Mouse (Mus musculus) liver, embryonic 14.5 days (tissue): Measurements from ENCODE around the gene Agap1. TPM values are rescaled to one million over a fixed set of nuclear protein-coding genes. Genes with fewer than 3 reads are reported as not detected.

Experiments
- ATAC-seq: fragments of 200-750 bp; cut with Nextera tagmentation; 2 replicates; pipeline ENCODE4 v1.8.0; 2017; ENCODE audit warnings: moderate number of reproducible peaks, mild to moderate bottlenecking, moderate library complexity; ENCODE audit not compliant: insufficient read depth
- DNase-seq, 3 experiments: peaks; one replicate each; pipeline ENCODE4 v3.0.0-alpha.2; 2012 to 2013; ENCODE audit warnings: low read depth in 3 of 3, low spot score in 3 of 3
- H3K27ac ChIP-seq: fragments of 300-500 bp; sonication (generic); 2 replicates; pipeline ENCODE4 v1.5.1; 2014; ENCODE audit warnings: moderate library complexity, mild to moderate bottlenecking, control low read depth, inconsistent platforms
- H3K27me3 ChIP-seq: fragments of 300-500 bp; sonication (generic); 2 replicates; pipeline ENCODE4 v1.6.1; 2014; ENCODE audit warnings: mild to moderate bottlenecking, low read length, moderate library complexity; ENCODE audit not compliant: control insufficient read depth, insufficient read depth
- H3K36me3 ChIP-seq: fragments of 300-500 bp; sonication (generic); replicated peaks from 2 replicates; pipeline ENCODE4 v1.6.1; 2014; ENCODE audit warnings: low read depth; ENCODE audit not compliant: control insufficient read depth, insufficient read depth
- H3K4me1 ChIP-seq, 2 experiments: fragments of 200-500 bp in 1 of 2; fragments of 300-500 bp in 1 of 2; sonication (generic) in 1 of 2; replicated peaks; 2 replicates each; pipeline ENCODE4 v1.6.1; 2012 to 2014; ENCODE audit warnings: antibody characterized with exemption in 1 of 2, inconsistent platforms in 1 of 2, low read length in 1 of 2; ENCODE audit not compliant: control insufficient read depth in 2 of 2, insufficient read depth in 2 of 2
- H3K4me2 ChIP-seq: fragments of 300-500 bp; sonication (generic); 2 replicates; pipeline ENCODE4 v1.6.1; 2014; ENCODE audit warnings: low read depth, mild to moderate bottlenecking, control low read depth, moderate library complexity
- H3K4me3 ChIP-seq, 2 experiments: fragments of 200-500 bp in 1 of 2; fragments of 300-500 bp in 1 of 2; sonication (generic) in 1 of 2; 2 replicates each; pipeline ENCODE4 v1.5.1; 2012 to 2014; ENCODE audit warnings: low read depth in 2 of 2, low read length in 2 of 2, mild to moderate bottlenecking in 2 of 2, control low read depth in 1 of 2, inconsistent platforms in 1 of 2, moderate library complexity in 1 of 2; ENCODE audit not compliant: insufficient read depth in 1 of 2
- H3K9ac ChIP-seq: fragments of 300-500 bp; sonication (generic); replicated peaks from 2 replicates; pipeline ENCODE4 v1.6.1; 2014; ENCODE audit warnings: mild to moderate bottlenecking, control low read depth, moderate library complexity
- H3K9me3 ChIP-seq: fragments of 300-500 bp; sonication (generic); 2 replicates; pipeline ENCODE4 v1.6.1; 2016; ENCODE audit warnings: low read length, mixed read lengths; ENCODE audit not compliant: control insufficient read depth
- CTCF ChIP-seq: IDR thresholded peaks from 2 replicates; pipeline ENCODE4 v1.5.1; 2016; ENCODE audit warnings: antibody characterized with exemption, low read depth, control low read depth
- EP300 ChIP-seq: IDR thresholded peaks from 2 replicates; pipeline ENCODE4 v1.6.1; 2016; ENCODE audit warnings: antibody characterized with exemption, low read depth
- WGBS: fragments of 180-500 bp; shearing (Covaris S2); extraction: QIAGEN DNeasy Blood & Tissue Kit; methylation state at CpG from one replicate; pipeline ENCODE4 v1.1.7; 2014; ENCODE audit not compliant: insufficient replicate concordance; 5-methylcytosine and 5-hydroxymethylcytosine counted together
- polyA plus RNA-seq, 2 experiments: library from polyadenylated mRNA; depleted of rRNA in 1 of 2; stranded (reverse) in 1 of 2; unstranded in 1 of 2; fragments of >200 nt; fragmentation: Nextera tagmentation in 1 of 2; extraction: Ambion mirVana in 1 of 2; gene quantifications; 2 replicates each; pipeline versions ENCODE4 v1.2.1 to v1.2.3; 2012 to 2014

Gene Agap1
- polyA plus RNA-seq, 2 experiments: 1.1 TPM

GRCm38 (mm10) chr1:89428671-89429070 is 25.9 kb upstream of the Agap1 start:
- no peak overlapping the region for H3K4me3 ChIP-seq
- WGBS: 19% methylated on average over 5 of the region's 5 CpGs
- H3K36me3 ChIP-seq: no peaks in the 10 kb centered on the region
- H3K9me3 ChIP-seq: no peaks in the 10 kb centered on the region
- no peak overlapping the region for H3K4me2 ChIP-seq
- DNase-seq (no peak), ATAC-seq (no peak)
- H3K27me3 ChIP-seq: no peaks in the 10 kb centered on the region
- H3K27ac ChIP-seq: no peak overlapping the region
- H3K9ac ChIP-seq: no peak overlapping the region
- no peak for TF ChIP-seq EP300
- TF ChIP-seq CTCF: no peak
- H3K4me1 ChIP-seq: no peaks in the 10 kb centered on the region; a peak in 1 of 4 replicates

DNA sequence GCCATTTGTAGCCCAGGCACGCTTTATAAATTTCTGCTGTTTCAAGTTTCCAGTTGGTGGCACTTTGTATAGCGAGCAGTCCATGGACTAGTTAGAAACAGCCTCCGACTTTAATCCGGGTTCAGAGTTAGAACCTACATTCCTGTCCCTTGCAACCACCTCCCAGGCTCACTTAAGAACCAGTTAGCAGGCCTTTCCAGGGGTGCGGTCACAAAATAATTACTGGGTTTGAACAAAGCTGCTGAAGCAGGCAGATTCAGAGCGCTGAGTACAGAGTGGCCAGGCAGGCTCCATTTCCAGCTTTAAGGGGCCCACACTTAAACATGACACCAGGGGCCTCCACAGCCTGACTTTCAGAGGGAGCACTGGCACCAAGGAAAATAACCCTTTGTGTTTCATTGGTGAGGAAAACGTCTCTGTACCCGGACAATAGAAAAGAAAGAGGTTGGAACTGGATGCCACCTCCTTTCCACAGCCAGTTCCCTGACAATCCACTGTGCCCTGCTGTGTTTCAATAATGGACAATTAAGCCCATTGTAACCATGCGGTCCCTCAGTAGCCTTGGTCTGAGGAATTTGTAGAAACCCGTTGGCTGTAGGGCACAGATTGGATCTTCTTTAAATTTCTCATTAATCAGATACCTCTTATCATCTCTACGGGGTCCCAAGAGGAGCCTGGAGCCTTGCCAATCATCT is 24.5 kb upstream of the Agap1 start:
- H3K4me3 ChIP-seq: no peak overlapping the region
- DNase-seq (no peak), ATAC-seq (no peak)
- TF ChIP-seq CTCF (no peak), EP300 (no peak)
- no peaks in the 10 kb centered on the region for H3K36me3 ChIP-seq
- no peaks in the 10 kb centered on the region for H3K27me3 ChIP-seq
- H3K9me3 ChIP-seq: no peaks in the 10 kb centered on the region
- H3K4me2 ChIP-seq: no peak overlapping the region
- 62% methylated on average over 11 of the region's 11 CpGs for WGBS
- H3K9ac ChIP-seq: no peak overlapping the region
- no peaks in the 10 kb centered on the region; a peak in 1 of 4 replicates for H3K4me1 ChIP-seq
- no peak overlapping the region for H3K27ac ChIP-seq

GRCm38 (mm10) chr1:89439351-89439750 is 15.3 kb upstream of the Agap1 start:
- Histone ChIP-seq H3K9me3 (no peaks in the 10 kb centered on the region), H3K27ac (no peak overlapping the region), H3K9ac (no peak overlapping the region), H3K4me3 (no peak overlapping the region), H3K4me1 (no peaks in the 10 kb centered on the region), H3K27me3 (no peaks in the 10 kb centered on the region), H3K4me2 (no peak overlapping the region), H3K36me3 (no peaks in the 10 kb centered on the region)
- TF ChIP-seq EP300: no peak
- no peak for TF ChIP-seq CTCF
- DNase-seq (no peak), ATAC-seq (no peak)
- WGBS: 53% methylated on average over 6 of the region's 6 CpGs

DNA sequence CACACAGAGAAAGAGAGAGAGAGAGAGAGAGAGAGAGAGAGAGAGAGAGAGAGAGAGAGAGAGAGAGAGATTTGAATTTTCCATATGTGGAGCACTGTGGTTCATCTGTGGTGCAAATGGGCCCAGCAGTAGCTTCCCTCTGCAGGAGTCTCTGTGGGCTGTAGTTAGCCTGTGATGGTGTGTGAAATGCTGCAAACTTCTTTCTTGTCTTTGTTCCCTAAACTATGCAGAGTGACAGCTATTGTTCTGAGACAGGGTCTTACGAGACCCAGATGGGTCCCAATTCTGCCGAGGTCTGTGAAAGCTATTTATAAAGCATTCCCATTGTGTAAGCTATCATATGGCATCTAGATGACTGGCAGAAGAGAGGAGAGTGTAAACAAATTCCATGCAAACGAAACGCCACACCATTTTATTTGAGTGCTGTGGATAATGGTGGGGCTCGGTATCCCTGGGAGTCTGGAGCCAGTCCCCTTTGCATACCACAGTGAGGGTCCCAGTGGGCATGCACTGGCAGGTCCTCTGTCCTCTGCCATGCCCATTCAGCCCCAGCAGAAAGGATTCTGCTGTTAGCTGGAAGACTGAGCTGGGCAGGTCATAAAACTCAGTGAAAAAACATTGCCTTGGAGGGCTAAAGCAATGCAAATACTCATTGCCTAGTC is 13.2 kb upstream of the Agap1 start:
- H3K9me3 ChIP-seq: no peaks in the 10 kb centered on the region
- no peak overlapping the region for H3K4me2 ChIP-seq
- ATAC-seq: no peak
- H3K4me3 ChIP-seq: no peak overlapping the region
- no peaks in the 10 kb centered on the region for H3K27me3 ChIP-seq
- no peaks in the 10 kb centered on the region for H3K4me1 ChIP-seq
- 38% methylated on average over 5 of the region's 5 CpGs for WGBS
- H3K36me3 ChIP-seq: no peaks in the 10 kb centered on the region
- no peak overlapping the region for H3K9ac ChIP-seq
- DNase-seq: no peak
- H3K27ac ChIP-seq: no peak overlapping the region
- TF ChIP-seq CTCF (no peak), EP300 (no peak)

- H3K36me3 ChIP-seq: no peaks in the 10 kb centered on the region
- no peak for ATAC-seq
- H3K27ac ChIP-seq: no peak overlapping the region
- no peak overlapping the region for H3K4me2 ChIP-seq
- no peak overlapping the region for H3K4me3 ChIP-seq
- TF ChIP-seq CTCF (no peak), EP300 (no peak)
- H3K4me1 ChIP-seq: no peaks in the 10 kb centered on the region
- no peak for DNase-seq
- WGBS: 58% methylated on average over 9 of the region's 9 CpGs
- H3K9me3 ChIP-seq: no peaks in the 10 kb centered on the region
- no peaks in the 10 kb centered on the region for H3K27me3 ChIP-seq
- H3K9ac ChIP-seq: no peak overlapping the region
These were observed 11.1 kb upstream of the Agap1 start for GRCm38 (mm10) chr1:89443512-89443911.
